Mouse (Mus musculus) midbrain, postnatal 0 days (tissue): ENCODE results near the gene Ly6g6f. TPM values are rescaled to one million over a fixed set of nuclear protein-coding genes. Genes with fewer than 3 reads are reported as not detected.

Experiments
- ATAC-seq: fragments of 200-750 bp; cut with Nextera tagmentation; 2 replicates; pipeline ENCODE4 v1.8.0; 2017; ENCODE audit warnings: moderate number of reproducible peaks, mild to moderate bottlenecking, moderate TSS enrichment, moderate library complexity; ENCODE audit not compliant: low FRiP score
- DNase-seq: peaks from one replicate; pipeline ENCODE4 v3.0.0-alpha.2; 2015; ENCODE audit warnings: low spot score
- H3K27ac ChIP-seq: fragments of 300-500 bp; sonication (generic); 2 replicates; pipeline ENCODE4 v1.5.1; 2014; ENCODE audit warnings: low read depth, mild to moderate bottlenecking, low read length, mixed read lengths
- H3K27me3 ChIP-seq: fragments of 300-500 bp; sonication (generic); 2 replicates; pipeline ENCODE4 v1.6.1; 2014; ENCODE audit warnings: low read length, control low read depth, mixed read lengths; ENCODE audit not compliant: insufficient read depth
- H3K36me3 ChIP-seq: fragments of 300-500 bp; sonication (generic); 2 replicates; pipeline ENCODE4 v1.6.1; 2014; ENCODE audit warnings: low read length, control low read depth, mixed read lengths; ENCODE audit not compliant: insufficient read depth
- H3K4me1 ChIP-seq: fragments of 300-500 bp; sonication (generic); 2 replicates; pipeline ENCODE4 v1.6.1; 2014; ENCODE audit warnings: mild to moderate bottlenecking, control low read depth, antibody characterized with exemption, low read length, mixed read lengths; ENCODE audit not compliant: insufficient read depth
- H3K4me2 ChIP-seq: fragments of 300-500 bp; sonication (generic); 2 replicates; pipeline ENCODE4 v1.6.1; 2014; ENCODE audit warnings: low read depth, mild to moderate bottlenecking, low read length, mixed read lengths; ENCODE audit not compliant: poor library complexity, severe bottlenecking
- H3K4me3 ChIP-seq: fragments of 300-500 bp; sonication (generic); 2 replicates; pipeline ENCODE4 v1.5.1; 2014; ENCODE audit warnings: low read depth, mild to moderate bottlenecking, low read length, moderate library complexity
- H3K9ac ChIP-seq: fragments of 300-500 bp; sonication (generic); replicated peaks from 2 replicates; pipeline ENCODE4 v1.6.1; 2014; ENCODE audit warnings: mild to moderate bottlenecking, low read length, moderate library complexity, mixed read lengths; ENCODE audit not compliant: poor library complexity, severe bottlenecking
- H3K9me3 ChIP-seq: fragments of 300-500 bp; sonication (generic); 2 replicates; pipeline ENCODE4 v1.6.1; 2016; ENCODE audit warnings: low read length, control low read depth
- CTCF ChIP-seq: IDR thresholded peaks from 2 replicates; pipeline ENCODE4 v1.5.1; 2016; ENCODE audit warnings: antibody characterized with exemption, mild to moderate bottlenecking
- WGBS: fragments of 180-500 bp; shearing (Covaris S2); extraction: QIAGEN DNeasy Blood & Tissue Kit; methylation state at CpG from one replicate; pipeline ENCODE4 v1.1.7; 2014; 5-methylcytosine and 5-hydroxymethylcytosine counted together
- polyA plus RNA-seq: library from polyadenylated mRNA; unstranded; fragments of >200 nt; fragmentation: Nextera tagmentation; extraction: Ambion mirVana; gene quantifications from 2 replicates; pipeline ENCODE4 v1.2.1, GENCODE M21; 2015
- total RNA-seq: library from RNA; depleted of rRNA; stranded (reverse); fragments of >200 nt; gene quantifications from 2 replicates; pipeline ENCODE4 v1.2.3, GENCODE M21; 2014

The Ly6g6f gene
- total and polyA plus RNA-seq, 2 experiments from 2014 or later: not detected

- H3K36me3 ChIP-seq: no peaks in the 10 kb centered on the region
- TF ChIP-seq CTCF: no peak
Observed at GRCm38 (mm10) chr17:35082841-35083576, 2.4 kb downstream of the Ly6g6f start.

DNA sequence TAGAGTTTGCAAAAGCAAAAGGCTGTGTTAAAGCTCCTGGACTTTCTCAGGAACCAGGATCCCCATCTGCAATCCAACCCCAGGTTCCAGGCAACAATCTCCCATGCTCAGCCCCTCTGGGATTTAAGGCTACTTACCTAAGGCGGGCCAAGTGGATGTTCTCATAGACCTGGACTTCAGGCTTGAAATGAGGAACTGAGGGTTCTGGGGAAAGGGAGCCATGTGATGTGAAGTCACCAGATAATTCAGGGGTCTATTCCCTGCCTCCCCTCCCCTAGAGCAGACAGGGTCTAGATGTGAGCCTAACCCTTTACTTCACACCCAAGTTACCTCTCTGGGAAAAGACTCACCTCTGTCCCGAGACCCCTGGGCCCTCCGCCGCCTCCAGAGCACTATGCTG lies 4.7 kb downstream of the Ly6g6f start:
- no peak overlapping the region for H3K9ac ChIP-seq
- no peak for ATAC-seq
- 81% methylated on average over 4 of the region's 4 CpGs for WGBS

More at GRCm38 (mm10) chr17:35082841-35083576, 2.4 kb downstream of the Ly6g6f start:
- WGBS: 87% methylated on average over 16 of the region's 16 CpGs
- Histone ChIP-seq H3K9me3 (no peaks in the 10 kb centered on the region), H3K4me3 (no peak overlapping the region), H3K27ac (no peak overlapping the region), H3K4me1 (no peaks in the 10 kb centered on the region), H3K27me3 (no peaks in the 10 kb centered on the region), H3K9ac (no peak overlapping the region), H3K4me2 (no peak overlapping the region)
- no peak for DNase-seq
- ATAC-seq: no peak

DNA sequence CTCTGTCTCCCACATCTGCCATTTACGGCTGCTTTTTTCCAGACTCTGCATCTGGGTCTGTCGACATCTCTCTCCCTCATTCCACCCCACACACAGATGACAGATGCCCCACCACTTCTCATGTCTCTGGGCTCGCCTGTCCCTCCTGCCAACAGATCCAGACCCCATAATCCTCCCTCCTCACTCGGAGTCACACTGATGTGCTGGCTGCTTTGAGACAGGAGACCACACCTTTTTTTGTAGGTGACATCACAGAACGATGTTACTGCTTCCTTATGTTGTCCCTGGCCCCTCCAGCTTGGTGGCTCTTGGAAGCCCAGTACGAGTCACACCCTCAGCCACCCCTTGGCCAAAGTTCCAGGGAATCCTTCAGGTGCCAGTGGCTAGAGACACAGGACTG lies 5.2 kb downstream of the Ly6g6f start:
- Histone ChIP-seq H3K27me3 (no peaks in the 10 kb centered on the region), H3K36me3 (no peaks in the 10 kb centered on the region), H3K9ac (no peak overlapping the region), H3K4me2 (no peak overlapping the region), H3K9me3 (no peaks in the 10 kb centered on the region), H3K4me1 (no peaks in the 10 kb centered on the region), H3K4me3 (no peak overlapping the region), H3K27ac (no peak overlapping the region)
- ATAC-seq (no peak), DNase-seq (no peak)
- TF ChIP-seq CTCF: no peak
- WGBS: 70% methylated on average over 6 of the region's 6 CpGs

More for the DNA sequence above, 4.7 kb downstream of the Ly6g6f start:
- H3K36me3 ChIP-seq: no peaks in the 10 kb centered on the region
- H3K4me2 ChIP-seq: no peak overlapping the region
- no peaks in the 10 kb centered on the region for H3K9me3 ChIP-seq
- H3K27me3 ChIP-seq: no peaks in the 10 kb centered on the region
- no peaks in the 10 kb centered on the region for H3K4me1 ChIP-seq
- H3K4me3 ChIP-seq: no peak overlapping the region
- no peak for DNase-seq
- H3K27ac ChIP-seq: no peak overlapping the region
- TF ChIP-seq CTCF: no peak

GRCm38 (mm10) chr17:35079778-35080177 lies 5.6 kb downstream of the Ly6g6f start:
- H3K27ac ChIP-seq: no peak overlapping the region
- no peak overlapping the region for H3K4me3 ChIP-seq
- H3K36me3 ChIP-seq: no peaks in the 10 kb centered on the region
- no peak for DNase-seq
- H3K27me3 ChIP-seq: no peaks in the 10 kb centered on the region
- no peak overlapping the region for H3K4me2 ChIP-seq
- 62% methylated on average over 9 of the region's 9 CpGs for WGBS
- TF ChIP-seq CTCF: no peak
- ATAC-seq: no peak
- H3K9ac ChIP-seq: no peak overlapping the region
- H3K4me1 ChIP-seq: no peaks in the 10 kb centered on the region
- no peaks in the 10 kb centered on the region for H3K9me3 ChIP-seq

DNA sequence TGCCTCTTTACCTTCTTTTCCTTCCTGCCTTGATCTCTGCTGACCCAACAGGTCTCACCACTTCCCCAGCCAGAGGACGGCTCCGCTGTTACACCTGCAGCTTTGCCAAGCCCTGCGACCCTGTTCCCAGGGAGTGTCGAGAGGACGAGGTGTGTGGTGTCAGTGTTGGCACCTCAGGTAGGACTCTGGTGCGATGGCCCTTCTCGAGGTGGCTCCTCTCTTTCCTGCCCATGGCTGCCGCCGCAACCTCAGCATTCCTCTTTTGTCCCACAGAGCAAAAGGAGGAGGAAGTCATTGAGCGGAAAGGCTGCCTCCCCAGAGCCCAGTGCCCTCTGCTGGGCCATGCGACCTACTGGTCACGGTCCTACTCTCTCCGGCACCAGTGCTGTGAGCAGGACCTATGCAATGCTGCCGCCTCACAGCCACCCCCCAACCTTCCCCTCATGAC lies 7.6 kb downstream of the Ly6g6f start, which contains the start of gene Ly6g6d:
Ly6g6d (minus strand) TSS at position 280 of the 448 bp plus-strand sequence.
- H3K27ac ChIP-seq: no peak within 1 kb of the TSS

DNA sequence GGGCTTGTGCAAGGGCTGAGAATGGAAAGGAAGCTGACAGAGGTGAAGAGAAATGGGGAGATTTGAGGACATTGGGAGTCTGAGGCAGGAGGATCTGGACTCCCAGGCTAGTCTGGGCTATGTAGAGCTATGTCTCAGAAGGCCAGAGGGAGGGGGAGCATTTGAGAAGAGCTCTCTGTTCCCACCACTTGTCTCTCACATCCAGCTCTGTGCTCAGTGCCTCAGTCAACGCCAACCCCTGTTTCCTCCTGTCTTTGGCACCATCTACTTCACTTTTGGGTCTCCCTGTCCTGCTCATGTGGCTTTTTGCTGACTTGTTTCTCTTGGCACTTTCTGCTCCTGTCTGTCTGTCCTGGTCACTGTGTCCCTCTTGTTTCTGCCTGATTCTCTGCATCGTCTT lies 8.1 kb downstream of the Ly6g6f start:
- Histone ChIP-seq H3K9ac (no peak overlapping the region), H3K27ac (no peak overlapping the region), H3K27me3 (no peaks in the 10 kb centered on the region), H3K4me3 (peak overlapping the region; percentile 18; the same call in 1 of the 2 replicates), H3K9me3 (no peaks in the 10 kb centered on the region), H3K4me1 (no peaks in the 10 kb centered on the region), H3K4me2 (peak overlapping the region; percentile 35), H3K36me3 (no peaks in the 10 kb centered on the region)
- DNase-seq: no peak
- no peak for TF ChIP-seq CTCF
- 40% methylated on average over 2 of the region's 2 CpGs for WGBS
- no peak for ATAC-seq

More for the DNA sequence above, 7.6 kb downstream of the Ly6g6f start, which contains the start of gene Ly6g6d:
- Histone ChIP-seq H3K4me3 (peak within 1 kb of the TSS; percentile 18; the same call in 1 of the 2 replicates), H3K9ac (no peak within 1 kb of the TSS), H3K36me3 (no peaks in the 10 kb centered on the region), H3K4me1 (no peaks in the 10 kb centered on the region), H3K9me3 (no peaks in the 10 kb centered on the region), H3K4me2 (peak within 1 kb of the TSS; percentile 35), H3K27me3 (no peaks in the 10 kb centered on the region)
- TF ChIP-seq CTCF: peak; percentile 57
- DNase-seq: peak; percentile 18
- 12% methylated on average over 14 of the region's 14 CpGs for WGBS
- peak; percentile 58; the same call in 1 of the 2 replicates for ATAC-seq
